Mouse (Mus musculus) cerebellum, postnatal 10 days (tissue): ENCODE data around the gene Defb7.

Experiments used
- DNase-seq, 2 experiments: peaks; one replicate each; pipeline ENCODE4 v3.0.0; 2021; ENCODE audit warnings: mixed read lengths in 2 of 2

The Defb7 gene

GRCm38 (mm10) chr8:19494797-19495196, at the start of gene Defb7:
Gene Defb7 (plus strand): TSS chr8:19495097.
- no peak for DNase-seq

- DNase-seq: no peak
These were observed 48.5 kb upstream of the Defb7 start for GRCm38 (mm10) chr8:19446378-19446777.

GRCm38 (mm10) chr8:19461355-19461754, 33.5 kb upstream of the Defb7 start:
- DNase-seq: no peak

GRCm38 (mm10) chr8:19469026-19469425, 25.9 kb upstream of the Defb7 start:
- no peak for DNase-seq

GRCm38 (mm10) chr8:19500524-19500923, 5.6 kb downstream of the Defb7 start:
- no peak for DNase-seq

GRCm38 (mm10) chr8:19535195-19535829, 40.4 kb downstream of the Defb7 start:
- DNase-seq: peak; percentile 24 to 46

- DNase-seq: peak; percentile 36 to 72
These were observed 45.5 kb downstream of the Defb7 start for GRCm38 (mm10) chr8:19540376-19540775.
